Mouse (Mus musculus): ENCODE results near the gene Igfbp5.
A peak's percentile ranks its signal among the peaks of the same experiment; 100 is the strongest.

The Igfbp5 gene

DNA sequence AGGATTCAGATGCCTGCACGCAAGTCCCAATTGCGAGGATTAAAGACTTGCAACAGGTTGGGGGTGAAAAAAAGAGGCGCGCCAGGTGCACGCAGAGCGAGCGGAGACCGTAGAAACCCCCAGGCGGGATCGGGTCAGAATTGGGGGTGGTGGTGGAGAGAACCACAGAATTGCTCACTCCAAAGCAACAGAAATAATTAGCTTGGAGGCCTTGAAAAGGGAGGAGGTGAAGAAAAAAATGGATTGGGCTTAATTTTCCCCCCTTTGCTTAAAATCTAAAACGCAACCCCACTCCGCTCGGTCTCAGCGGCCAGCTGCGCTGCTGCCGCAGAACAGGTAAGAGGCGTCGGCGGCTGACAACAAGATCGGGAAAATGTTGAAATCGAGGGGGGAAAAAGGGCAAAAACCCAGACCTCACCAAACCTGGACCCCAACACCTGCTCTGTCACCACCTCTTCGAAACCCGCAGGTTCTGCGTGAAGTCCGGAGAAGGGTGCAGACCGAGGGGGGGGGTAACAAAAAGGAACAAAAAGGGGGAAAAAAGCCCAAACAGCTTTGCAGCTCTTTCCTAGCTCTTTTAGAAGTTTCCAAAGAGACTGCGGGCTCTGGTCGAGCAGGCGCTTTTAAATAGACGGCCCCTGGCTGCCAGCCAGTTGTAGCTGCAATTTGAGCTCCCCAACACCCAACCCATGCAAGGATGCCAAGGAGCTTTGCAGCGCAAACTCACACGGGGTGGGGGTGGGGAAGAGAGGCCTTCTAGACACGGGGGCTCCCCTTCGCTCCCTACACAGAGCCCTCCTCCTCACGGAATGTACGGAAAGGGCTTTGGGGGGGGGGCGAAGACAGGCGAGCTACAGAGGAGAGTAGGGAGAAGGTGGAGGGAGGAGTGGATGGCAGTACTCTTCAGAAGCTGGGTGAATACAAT, at the start of gene Igfbp5:
Igfbp5 (minus strand) TSS at position 598 of the 925 bp plus-strand sequence.
- DNase-seq = peak; percentile 80

DNA sequence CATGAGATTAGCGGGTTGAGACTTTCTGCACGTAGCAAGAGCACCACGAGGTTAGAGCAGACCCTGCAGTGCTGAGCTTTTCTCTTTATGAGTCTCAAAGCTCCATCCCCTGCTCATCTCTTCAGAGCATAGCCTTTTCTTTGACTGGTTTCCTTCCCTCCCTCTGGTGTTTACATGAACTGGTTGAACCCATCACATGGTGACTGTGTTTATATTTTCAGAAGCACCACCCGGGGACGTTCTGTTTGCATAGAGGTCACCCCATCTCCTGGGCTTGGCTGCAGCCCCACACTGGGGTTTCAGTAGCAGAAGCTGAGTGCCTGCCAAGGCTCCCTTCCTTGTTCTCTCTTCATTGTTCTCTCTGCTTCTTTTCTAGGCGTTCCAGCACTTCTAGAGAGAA, 40.1 kb upstream of the Igfbp5 start:
- DNase-seq = peak; percentile 54

DNA sequence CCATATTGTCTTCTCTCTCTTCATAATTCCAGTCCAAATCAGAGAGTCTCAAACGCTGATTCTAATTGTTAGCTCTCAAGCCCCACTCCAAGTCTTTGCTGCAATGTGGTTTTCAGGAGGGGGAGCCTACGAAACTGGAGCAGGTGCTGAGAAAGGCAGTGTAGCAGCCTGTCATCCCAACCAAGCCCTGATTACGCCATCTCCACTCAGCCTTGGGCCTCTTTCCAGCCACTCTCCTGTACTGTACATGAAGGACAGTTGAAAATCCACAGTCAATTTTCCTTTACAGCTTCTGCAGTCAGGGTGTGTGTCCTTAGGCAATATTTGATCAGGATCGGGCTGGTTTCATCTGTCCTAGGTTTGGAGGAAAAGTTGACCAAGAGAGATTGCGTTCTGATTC, 38.4 kb upstream of the Igfbp5 start:
- no peak for DNase-seq

DNA sequence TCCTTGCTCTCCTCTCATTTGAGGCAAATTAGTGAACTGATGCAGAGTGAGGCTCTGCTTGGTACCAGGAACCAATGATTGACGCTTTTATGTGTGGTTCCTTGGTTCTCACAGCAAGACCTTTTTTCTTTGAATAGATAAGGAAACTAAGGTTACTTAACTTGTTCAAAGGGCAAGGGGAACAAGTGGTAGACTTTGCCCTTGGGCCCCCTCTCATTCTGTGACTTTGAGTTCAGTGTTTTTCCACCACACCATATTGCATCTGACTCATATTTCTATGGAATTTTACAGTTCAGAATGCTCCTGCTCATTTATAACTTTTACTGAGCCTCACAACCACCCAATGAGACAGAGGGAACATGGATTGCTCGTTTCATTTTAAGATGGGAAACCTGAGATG, 21.1 kb upstream of the Igfbp5 start:
- DNase-seq = no peak

DNA sequence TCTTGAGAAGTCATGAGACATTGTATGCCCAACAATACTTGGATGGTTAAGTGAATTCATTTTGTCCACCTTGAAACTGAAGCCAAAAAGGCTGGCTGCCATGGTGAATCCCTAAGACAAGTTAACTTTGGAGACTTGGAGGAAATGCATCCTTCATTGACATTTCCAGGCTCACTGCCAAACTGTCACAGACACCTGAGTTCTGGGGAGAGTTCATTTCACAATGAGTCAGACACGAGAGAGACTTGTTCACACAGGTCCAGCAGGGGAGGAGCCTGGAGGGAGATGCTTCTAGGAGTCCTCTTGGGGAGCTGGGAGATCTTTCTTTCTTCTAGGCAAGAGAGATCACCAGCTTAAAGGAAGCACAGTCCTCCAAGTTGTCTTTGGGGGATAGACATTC, 13.2 kb upstream of the Igfbp5 start:
- DNase-seq = no peak

DNA sequence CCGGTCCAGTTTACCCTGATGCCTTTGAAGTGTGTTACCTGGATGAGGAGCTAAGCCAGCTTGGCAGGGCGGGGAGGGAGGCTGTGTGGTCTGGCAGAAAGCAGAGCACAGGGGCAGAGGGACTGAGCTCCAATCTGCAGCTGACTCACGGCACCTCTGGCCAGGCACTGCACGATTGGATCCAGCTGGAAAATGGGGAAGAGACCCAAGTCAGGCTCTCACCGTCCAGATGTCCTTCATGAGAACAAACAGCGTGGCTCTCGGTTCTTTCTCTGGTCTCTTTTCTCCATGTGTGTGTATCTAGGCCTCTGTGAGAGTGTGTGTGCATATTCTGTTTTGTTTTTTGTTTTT, 11.1 kb upstream of the Igfbp5 start:
- DNase-seq = no peak

DNA sequence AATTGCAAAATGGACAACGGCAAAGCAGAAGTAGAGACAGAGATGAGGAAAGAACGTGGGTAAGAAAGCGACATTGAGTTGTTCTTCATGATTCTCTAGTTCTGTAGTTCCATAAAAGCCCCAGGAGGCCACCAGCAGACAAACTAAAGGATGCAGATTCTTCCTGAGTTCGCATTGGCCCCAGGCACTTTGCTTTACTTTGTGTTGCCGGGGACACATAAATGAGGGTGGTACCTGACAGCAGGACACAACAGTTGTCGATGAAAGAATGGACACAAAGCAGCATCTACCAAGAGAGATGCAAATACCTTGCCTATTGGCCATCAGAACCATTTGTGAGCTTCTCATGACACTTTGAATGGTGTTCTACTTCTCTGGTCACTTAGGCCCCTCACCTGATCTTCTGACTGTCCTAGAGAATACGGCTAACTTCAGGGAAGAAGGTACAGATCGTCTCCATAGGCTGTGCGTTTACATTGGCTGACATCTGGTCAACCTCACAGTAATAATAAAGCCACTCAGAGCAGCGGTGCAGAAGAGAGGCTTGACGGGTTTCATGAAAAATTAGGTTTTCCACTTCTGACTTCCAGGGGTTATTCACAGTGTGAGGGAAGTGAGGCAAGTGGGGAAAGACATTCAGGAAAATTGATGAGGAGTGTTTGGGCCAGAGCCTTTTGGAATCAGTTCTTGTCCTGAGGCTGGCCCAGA, 10.6 kb upstream of the Igfbp5 start:
- no peak for DNase-seq

DNA sequence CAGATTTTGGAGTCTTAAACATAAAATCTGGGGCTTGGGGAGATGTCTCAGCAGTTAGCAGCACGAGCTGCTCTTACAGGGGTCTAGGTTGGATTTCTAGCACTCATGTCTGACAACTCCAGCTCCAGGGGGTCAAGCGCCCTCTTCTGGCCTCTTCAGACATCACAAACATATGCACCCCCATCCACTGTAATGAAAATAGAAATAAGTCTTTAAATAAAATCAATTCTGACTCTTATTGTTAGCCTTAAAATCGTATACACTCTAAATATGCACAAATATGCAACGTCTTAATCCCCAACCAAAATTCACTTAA, 4.6 kb upstream of the Igfbp5 start:
- no peak for DNase-seq

DNA sequence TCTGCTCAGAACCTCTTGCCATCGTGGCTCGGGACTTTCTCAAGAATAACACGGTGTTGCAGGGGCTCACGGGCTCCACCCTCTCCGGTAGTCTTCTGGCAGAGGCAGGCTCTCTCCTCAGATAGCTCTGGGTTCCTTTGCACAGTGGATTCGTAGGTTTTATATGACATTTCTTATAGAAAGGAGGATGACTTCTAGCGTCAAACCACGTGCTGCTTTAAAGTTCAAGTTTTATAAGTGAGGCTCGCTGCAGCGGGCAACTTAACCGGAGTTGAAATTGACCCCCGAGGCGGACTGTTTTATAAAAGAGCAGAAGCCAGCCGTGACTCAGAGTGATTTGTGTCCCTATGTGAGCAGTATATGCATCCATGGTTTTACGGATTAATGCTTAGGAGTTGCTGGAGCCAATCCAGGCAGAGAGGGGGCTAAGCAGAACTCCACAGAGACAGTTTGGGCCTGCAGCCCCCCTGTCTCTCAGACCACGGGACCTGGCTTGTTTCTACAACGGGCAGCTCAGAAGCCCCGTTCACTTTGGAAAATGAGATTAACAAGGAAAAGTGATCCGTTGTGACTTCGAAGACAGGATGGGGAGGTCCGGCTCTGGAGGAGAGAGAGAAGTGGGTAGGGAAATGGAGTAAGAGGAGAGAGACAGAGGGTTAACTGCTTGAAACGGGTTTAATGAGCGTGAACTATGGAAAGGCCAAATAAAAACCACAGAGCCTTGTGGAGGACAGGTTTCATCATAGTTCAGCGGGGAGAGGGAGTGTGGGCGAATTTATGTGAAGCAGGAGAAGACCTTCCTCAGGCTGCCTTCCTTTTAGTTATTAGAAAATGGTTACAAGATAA, 4.0 kb upstream of the Igfbp5 start:
- DNase-seq = no peak

DNA sequence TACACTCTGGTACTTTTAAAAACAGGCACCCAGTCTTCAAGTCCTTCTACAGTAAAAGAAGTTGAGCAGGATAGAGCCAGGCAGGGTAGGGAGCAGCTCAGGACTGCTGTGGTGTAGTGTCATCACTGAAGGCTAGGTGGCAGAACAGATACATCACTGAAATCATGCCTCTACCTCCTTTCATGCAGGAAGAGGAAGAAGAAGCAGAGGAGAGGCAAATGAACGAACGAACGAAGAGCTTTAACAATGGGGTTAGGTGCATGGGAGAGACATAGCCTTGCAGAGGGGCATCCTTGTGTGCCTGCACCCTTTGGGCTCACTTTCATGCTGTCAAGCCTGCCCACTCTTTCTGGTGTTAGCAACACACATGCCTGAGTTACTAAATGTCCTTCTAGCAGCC, 3.2 kb upstream of the Igfbp5 start:
- DNase-seq = peak; percentile 57

DNA sequence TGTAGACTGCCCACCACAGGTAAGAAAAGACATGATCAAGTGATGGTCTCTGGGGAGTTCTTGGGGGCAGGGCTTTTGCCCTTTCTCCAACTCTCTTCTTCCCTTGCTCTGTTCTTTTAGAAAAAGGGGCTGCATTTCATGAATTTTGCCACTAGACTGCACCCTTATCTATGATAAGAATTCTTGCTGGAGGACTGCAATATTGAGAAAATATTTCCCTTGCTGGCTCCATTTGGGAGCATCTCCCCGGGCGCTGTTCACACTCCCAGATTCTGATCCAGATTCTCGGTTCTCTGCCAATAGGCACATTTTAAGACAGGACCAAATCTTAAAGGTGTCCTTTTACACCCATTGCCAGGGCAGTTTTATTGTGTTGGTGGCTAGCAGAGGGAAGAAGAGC, 1.4 kb upstream of the Igfbp5 start:
- DNase-seq = no peak

DNA sequence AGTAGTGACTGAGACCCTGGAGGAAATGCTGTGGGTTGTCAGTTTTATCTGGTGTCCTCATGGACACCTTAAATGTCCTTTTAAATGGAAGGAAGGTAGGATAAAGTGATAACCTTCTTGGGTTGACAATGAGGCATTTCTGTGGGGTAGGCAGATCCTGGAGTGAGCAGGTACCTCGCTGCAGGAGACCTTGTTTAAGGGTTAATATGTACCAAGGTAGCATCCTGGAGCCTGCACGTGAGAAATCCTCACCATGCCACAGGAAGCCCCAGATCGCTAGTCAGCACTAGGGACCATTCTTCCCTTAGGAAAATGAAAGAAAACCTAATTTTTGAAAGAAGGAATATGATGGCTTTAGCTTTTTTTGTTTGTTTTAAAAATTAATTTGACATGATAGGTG, 1.0 kb upstream of the Igfbp5 start:
- no peak for DNase-seq

DNA sequence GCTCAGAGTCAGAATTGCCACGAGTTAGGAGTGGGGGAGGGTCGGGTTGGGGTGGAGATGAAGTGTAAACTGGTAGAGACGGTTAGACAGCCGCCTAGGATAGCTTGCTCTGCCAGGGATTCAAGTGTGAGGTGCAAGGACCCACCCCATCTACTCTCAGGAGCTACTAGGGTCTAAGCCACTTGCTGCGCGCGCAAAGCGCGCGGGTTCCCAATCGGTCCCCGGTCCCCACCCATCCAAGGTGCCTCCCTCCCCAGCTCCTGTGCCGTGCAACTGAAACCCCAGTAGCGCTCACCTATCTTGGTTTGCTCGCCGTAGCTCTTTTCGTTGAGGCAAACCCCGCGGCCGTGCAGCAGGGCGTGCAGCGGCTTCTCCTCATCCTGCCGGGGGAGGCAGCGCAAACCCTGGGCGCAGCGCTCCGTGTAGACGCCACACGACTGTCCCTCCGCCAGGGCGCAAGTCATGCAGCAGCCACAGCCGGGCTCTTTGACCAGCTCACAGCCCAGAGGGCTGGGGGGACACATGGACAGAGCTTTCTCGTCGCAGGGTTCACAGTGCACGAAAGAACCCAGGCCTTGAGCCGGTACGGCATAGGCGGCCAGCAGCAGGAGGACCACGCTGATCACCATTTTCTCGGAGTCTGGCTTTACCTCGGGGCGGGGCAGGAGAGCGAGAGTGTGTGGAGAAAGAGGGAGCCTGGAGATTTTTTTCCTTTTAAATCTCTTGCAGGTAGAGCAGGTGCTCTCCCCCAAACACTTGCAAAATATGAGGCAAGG, 985 bp downstream of the Igfbp5 start:
- DNase-seq = peak; percentile 57

DNA sequence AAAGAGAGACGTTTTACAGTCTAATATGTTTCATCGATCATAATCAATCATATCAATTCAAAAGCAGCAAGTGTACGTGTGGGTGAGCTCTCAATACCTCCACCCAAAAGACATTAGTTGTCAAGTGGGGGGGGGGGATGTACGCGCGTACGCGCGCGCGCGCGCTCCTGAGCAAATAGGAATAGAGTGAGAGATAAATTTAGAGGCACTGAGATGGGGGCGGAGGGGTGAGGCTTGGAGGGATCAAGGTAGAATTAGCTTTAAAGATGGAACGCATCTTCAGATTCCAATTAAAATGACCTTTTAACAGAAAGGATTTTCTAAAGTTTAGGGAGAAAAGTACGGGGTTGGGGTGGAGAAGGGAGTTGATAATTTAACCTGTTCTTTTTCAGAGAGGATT, 1.6 kb downstream of the Igfbp5 start:
- DNase-seq = no peak

DNA sequence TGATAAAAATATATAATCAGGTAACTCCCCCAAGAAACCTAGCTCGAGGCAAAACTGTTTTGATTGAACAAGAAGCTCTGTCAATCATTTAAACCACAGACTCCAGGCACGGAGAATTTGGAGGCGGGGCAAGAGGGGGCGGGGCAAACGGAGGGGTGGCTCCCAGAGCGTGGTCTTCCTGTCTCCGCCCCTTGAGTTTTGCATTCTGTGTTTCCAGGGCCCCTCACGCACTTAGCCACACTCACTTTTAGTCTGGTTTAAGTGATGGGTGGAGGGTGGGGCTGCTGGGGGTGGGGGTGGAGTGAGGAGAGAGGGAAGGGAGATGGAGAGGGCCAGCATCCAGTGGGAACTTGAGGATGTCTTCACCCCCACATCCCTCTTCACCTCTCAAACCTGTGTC, 2.2 kb downstream of the Igfbp5 start:
- peak; percentile 77 for DNase-seq

DNA sequence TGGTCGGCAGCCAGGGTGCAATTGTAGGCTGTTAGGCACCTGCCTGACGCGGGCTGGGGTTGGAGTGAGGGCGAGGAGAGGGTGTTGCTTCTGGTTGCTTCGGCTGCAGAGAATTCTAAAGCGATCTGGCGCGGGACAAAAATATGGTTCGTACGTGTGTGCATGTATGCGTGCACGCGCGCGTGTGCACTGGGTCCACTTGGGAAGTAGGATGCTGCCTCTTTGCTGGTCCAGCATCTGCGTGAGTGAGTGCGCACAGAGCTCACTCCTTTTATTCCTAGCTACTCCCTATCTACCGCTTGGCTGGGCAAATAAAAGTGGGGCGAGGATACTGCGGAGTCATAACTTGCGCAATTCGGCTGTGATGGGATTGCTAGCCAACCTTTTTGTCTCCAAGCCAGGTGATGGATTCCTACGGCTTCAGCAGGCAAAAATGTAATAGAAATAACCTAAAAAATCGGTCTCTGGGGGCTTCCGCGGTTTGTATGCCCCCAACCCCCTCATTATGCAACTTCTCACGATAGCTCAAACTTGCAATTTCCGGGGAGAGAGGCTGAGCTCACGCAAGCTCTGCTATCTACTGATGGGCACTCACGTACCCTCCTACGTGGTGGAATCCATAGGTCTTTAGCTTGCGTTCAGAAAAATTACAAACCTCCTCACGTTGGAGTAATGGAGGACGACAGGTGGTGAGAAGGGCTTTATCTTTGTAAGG, 2.8 kb downstream of the Igfbp5 start:
- no peak for DNase-seq

DNA sequence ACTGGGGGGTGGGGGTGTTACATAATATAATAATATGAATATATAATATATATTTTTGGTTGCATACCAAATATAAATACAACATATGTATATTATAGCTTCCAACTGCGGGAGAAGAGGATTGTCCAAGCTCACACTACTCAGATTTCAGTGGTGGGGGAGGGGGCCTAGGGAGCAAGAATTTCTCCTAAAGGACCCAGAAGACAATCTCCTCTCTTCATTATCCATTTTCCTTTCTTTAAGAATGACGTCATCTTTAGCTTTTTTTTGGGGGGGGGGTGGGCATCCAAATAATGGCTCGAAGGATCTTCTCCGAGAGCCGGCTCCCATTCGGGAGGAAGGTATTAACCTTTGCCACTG, 3.4 kb downstream of the Igfbp5 start:
- DNase-seq = no peak

DNA sequence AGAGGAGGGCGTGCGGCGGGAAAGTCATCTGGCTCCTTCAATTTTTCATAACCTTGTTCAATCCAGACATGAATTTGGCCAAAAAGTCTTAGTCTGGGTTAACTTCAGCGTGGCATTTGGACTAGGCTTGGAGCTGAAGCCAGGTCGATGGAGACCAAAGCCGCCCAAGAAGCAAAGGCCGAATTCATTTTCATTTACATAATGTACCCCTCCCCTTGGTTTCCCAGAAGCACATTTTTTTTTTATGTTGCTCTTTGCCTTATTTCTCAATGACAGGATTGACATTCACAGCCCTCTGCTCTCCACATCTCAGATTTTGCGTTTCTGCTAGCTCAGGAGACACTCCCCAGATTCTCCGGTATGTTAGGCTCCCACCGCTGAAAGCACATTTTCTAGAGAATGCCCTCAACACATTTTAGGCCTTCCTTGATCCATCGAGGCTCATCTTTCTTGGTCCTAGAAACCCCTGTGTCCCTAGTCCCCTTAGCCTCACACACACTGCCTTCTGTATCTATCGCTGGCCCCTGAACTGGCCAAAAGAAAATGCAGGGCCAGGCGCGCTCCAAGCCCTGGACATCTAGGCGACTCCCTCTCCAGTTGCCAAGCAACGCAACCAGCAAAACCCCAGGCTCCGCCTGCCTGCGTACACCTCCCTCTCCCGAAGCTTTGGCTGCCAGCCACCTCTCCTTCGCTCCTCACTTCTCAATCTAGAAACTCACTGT, 3.9 kb downstream of the Igfbp5 start:
- DNase-seq = peak; percentile 92

DNA sequence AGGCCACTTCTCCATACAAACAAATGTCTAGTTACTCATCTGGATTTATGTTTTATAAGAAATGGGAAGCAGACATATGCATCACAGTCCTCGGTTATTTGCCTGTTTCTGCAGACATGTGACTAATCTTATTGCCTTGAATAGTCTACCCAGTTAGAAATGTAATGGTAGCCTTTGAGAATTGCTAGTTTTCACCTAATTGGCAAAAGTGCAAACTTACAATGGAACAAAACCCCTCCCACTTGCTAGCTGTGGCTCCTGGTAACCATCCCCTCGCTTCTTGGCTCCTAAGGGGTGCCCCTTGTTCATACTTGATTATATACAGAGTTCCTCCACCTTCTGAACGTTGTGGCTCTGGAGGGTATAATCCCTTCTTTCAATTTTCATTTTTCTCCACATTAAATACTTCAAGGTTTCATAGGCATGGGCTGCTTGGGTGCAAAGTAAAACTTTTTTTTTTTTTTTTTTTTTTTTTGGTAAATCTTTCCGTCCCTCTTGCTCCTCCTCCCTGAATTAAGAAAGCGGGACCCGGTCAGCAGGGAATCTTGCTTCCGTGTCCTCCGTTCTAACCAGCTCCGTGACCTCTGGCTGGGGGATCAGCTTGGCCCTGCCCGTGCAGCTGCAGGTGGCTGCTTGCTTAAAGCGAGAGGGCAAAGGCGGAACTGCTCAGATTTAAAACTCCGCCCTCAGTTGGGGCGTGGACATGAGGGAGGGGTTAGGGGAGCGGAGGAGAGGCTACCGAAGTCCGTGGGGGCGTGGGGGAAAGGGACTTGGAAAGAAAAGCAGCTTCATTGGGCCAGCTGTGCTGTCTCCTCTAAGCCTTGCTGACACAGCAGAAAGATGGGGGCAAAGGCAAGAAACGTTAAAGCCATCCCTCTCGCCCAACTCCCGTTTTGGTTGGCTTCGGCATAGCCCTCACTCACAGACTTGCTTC, 4.7 kb downstream of the Igfbp5 start:
- DNase-seq = peak; percentile 94

DNA sequence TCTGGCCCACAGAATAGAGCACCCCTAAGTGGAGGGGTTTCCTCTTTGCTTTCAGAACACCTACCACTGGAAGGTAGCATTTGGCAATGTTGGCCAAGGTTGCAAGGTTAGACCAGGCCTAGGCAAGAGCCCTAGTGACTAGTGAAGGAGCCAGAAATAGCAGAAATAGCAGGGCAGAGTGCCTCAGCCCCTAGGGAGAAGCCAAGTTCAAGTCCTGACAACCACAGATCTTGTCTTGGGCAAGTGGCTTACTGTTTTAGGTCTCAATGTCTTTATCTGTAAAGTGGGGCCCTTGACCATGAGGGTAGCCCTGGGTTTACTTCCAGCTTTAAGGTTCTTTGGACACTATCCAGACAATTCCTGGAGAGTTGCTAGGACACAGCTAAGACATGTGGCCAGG, 5.4 kb downstream of the Igfbp5 start:
- no peak for DNase-seq
